Mouse (Mus musculus) erythroblast, embryonic 14.5 days (primary cell): ENCODE measurements around the gene Psmg3. TPM values are rescaled to one million over a fixed set of nuclear protein-coding genes. Genes with fewer than 3 reads are reported as not detected.
A peak's percentile ranks its signal among the peaks of the same experiment; 100 is the strongest.

Experiments used
- H3K27me3 ChIP-seq: 2 replicates; pipeline ENCODE4 v1.6.1; 2012; ENCODE audit warnings: inconsistent platforms; ENCODE audit not compliant: control insufficient read depth
- H3K36me3 ChIP-seq: 2 replicates; pipeline ENCODE4 v1.6.1; 2012; ENCODE audit warnings: mild to moderate bottlenecking, inconsistent platforms; ENCODE audit not compliant: control insufficient read depth
- H3K4me1 ChIP-seq: 2 replicates; pipeline ENCODE4 v1.6.1; 2012; ENCODE audit warnings: inconsistent platforms; ENCODE audit not compliant: control insufficient read depth
- H3K4me3 ChIP-seq: replicated peaks from 2 replicates; pipeline ENCODE3; 2012; ENCODE audit warnings: moderate library complexity, mild to moderate bottlenecking, inconsistent platforms
- H3K9me3 ChIP-seq: 2 replicates; pipeline ENCODE4 v1.6.1; 2012; ENCODE audit warnings: low read length, inconsistent platforms, mixed read lengths; ENCODE audit not compliant: control insufficient read depth
- GATA1 ChIP-seq: IDR thresholded peaks from 2 replicates; pipeline ENCODE4 v1.6.1; 2012; ENCODE audit warnings: low read length, inconsistent platforms, mixed read lengths
- TAL1 ChIP-seq: IDR thresholded peaks from 3 replicates; pipeline ENCODE4 v1.6.1; 2012; ENCODE audit warnings: low read length, inconsistent platforms, mixed read lengths
- polyA plus RNA-seq: library from polyadenylated mRNA; stranded (reverse); fragments of >175 nt; gene quantifications from 2 replicates; pipeline ENCODE4 v1.2.3, GENCODE M21; 2012

Gene Psmg3
- polyA plus RNA-seq, 1 experiment = 2.7 TPM

DNA sequence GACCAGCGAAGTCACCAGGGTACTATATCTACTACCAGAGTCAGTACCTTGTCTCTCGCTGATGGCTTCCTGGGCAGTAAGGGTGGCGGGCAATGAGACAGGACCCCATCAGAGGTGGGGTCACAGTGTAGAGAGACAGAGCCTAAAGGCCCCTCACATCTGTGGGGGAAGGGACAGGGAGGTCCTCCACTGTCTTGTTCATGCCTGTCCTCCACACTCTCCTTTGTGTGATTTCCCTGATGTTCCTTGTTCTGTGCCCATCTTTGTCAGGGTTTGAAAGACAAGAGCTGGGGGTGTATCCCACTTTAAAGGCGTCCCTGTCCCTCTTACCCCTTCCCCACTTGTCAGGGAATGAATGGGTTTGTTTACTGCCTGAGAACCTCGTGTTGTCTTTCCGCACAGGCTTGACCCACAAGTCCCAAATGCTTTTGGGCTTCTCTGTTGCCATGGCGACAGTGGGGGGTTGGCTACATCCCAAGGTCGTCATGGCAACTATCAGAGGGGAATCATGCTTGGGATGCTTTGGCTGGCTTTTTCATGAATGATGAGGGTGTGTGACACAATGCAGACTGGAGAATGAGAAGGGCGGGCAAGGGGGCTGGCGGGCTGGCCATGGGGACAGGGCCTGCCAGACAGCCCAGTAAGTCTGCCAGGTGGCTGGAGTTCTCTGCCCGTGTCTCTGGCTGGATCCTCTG is 29.1 kb downstream of the Psmg3 start:
- peaks cover 100% of the 10 kb centered on the region for H3K36me3 ChIP-seq
- no peaks in the 10 kb centered on the region for H3K27me3 ChIP-seq
- peak; percentile 33; the same call in 1 of the 2 replicates for TF ChIP-seq GATA1
- no peak for TF ChIP-seq TAL1
- H3K9me3 ChIP-seq = no peaks in the 10 kb centered on the region
- peak overlapping the region; percentile 7 for H3K4me3 ChIP-seq
- peaks cover 95% of the 10 kb centered on the region for H3K4me1 ChIP-seq

DNA sequence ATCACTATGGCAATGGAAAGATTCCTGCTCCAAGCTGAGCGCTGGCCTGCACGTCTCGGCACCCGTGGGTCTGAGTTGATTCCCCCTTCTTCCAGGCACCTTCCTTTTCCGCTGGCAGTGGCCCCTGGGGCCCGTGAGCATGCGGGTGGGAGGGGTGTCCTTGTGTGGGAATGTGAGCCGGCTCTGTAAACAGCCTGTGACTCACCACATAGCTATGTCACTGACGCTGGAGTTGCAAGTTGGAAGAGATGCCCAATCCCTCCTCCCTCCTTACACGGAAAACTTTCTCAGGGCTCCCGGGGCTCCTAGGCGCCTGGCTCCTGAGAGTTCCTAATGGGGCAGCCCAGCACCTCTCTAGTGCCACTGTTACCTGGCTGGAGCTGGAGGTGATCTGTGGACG is 29.8 kb downstream of the Psmg3 start:
- peak overlapping the region; percentile 15 for H3K4me3 ChIP-seq
- H3K9me3 ChIP-seq = no peaks in the 10 kb centered on the region
- peaks cover 94% of the 10 kb centered on the region for H3K4me1 ChIP-seq
- no peaks in the 10 kb centered on the region for H3K27me3 ChIP-seq
- peaks cover 100% of the 10 kb centered on the region for H3K36me3 ChIP-seq
- TF ChIP-seq TAL1 (no peak), GATA1 (no peak)

DNA sequence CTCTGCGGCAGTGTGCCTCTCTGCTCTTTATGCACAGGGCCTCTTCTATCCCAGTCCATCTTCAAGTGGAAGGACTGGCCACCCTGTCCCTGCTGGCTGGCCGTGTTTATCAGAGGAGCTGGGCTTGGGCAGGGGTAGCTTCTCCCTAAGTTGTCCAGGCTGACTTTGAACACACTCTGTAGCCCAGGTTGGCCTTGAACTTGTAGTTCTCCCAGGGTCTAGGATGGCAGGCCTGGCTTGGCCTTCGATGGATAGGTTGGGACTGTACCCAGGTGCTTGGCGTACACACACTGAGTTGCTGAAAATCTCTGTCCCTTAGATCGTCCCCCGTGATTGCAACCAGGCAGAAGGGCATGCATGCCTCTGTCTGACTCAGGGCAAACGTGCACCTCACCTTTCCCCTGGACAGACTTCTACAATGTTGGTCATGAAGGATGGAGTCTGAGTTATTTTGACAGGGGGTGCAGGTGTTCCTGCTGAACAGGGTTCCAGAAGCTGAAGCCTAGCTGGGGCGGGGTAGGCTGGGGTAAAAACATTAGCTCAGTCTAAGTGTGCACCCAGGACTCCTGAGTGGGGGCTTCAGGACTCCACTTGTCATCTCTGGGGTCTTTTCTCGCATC is 30.6 kb downstream of the Psmg3 start:
- H3K36me3 ChIP-seq = peaks cover 92% of the 10 kb centered on the region
- TF ChIP-seq GATA1 = no peak
- TF ChIP-seq TAL1 = no peak
- no peaks in the 10 kb centered on the region for H3K9me3 ChIP-seq
- H3K4me3 ChIP-seq = peak overlapping the region; percentile 88
- H3K27me3 ChIP-seq = no peaks in the 10 kb centered on the region
- H3K4me1 ChIP-seq = peaks cover 89% of the 10 kb centered on the region

DNA sequence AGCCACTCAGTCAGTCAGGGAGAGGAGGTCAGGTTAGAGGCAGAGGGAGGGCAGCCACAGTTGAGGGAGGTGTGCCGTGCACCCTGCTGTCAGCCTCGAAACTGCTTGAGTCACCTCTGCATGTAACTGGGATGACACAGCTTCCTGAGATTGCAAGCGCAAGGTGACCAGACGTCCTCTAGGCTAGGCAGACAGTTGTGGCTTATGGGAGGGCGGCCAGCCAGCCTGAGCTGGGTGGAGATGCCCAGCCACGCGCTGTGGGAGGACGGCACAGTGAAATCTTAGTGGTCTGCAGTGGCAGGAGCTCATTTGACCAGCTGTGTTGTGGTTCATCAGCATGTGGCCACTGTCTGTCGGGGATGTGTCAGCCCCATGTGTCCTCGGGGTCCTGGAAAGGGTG is 31.7 kb downstream of the Psmg3 start:
- H3K36me3 ChIP-seq = peaks cover 80% of the 10 kb centered on the region
- no peak for TF ChIP-seq TAL1
- no peak for TF ChIP-seq GATA1
- no peaks in the 10 kb centered on the region for H3K27me3 ChIP-seq
- no peaks in the 10 kb centered on the region for H3K9me3 ChIP-seq
- peak overlapping the region; percentile 88 for H3K4me3 ChIP-seq
- H3K4me1 ChIP-seq = peaks cover 88% of the 10 kb centered on the region

DNA sequence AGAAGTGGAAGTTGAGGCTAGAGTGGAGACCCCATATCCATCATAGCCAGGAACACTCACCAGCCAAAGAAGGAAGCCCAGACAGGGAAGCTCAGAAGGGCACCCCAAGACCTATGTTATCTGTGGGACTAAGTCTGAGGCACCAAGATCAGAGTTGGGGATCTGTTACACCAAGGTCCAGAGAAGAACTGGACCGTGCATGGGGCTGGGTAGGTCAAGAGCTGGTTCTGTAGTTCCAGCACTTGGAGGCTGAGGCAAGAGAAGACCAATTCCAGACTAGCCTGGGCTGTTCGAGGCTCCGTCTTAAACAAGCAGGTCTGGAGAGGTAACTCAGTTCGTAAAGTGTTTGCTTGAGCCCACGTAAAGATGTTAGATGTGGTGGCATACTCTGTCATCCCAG is 32.5 kb downstream of the Psmg3 start:
- peaks cover 72% of the 10 kb centered on the region for H3K36me3 ChIP-seq
- H3K9me3 ChIP-seq = no peaks in the 10 kb centered on the region
- TF ChIP-seq TAL1 (no peak), GATA1 (no peak)
- H3K4me1 ChIP-seq = peaks cover 89% of the 10 kb centered on the region
- peak overlapping the region; percentile 88 for H3K4me3 ChIP-seq
- no peaks in the 10 kb centered on the region for H3K27me3 ChIP-seq

DNA sequence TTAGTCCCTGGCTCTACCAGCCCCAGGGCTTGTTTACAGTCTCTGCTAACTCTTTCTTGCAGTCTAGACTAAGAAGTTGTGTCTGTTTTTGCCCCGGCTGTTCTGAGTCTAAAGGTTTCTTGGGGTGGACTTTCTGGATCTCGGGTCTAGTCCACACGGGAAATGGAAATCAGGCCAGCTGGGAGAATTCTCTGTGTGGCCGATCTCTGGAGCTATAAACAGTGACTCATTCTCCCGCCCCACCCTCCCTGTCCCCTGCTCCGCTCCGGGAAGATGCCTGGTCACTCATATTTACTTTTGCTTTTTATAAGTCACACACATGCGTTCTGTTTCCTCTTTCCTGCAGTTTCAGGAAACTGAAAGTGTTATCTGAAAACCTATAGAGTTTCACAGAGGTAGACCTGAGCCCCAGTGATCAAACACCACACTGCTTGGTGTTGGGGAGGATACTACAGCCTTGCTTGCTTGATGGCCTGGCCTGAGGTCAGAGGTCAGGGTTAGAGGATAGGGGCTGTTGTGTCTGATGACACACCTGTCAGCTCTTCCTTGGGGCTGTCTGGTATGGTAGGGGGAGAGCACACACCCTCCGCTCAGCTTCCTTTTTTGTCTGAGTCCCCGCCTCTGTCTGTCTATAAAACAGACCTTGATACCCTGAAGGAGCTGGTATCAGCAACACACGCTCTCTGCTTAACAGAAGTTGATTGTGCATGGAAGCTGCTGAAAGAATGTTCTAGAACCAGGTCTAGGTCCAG is 33.2 kb downstream of the Psmg3 start:
- H3K4me1 ChIP-seq = peaks cover 84% of the 10 kb centered on the region
- peaks cover 66% of the 10 kb centered on the region for H3K36me3 ChIP-seq

DNA sequence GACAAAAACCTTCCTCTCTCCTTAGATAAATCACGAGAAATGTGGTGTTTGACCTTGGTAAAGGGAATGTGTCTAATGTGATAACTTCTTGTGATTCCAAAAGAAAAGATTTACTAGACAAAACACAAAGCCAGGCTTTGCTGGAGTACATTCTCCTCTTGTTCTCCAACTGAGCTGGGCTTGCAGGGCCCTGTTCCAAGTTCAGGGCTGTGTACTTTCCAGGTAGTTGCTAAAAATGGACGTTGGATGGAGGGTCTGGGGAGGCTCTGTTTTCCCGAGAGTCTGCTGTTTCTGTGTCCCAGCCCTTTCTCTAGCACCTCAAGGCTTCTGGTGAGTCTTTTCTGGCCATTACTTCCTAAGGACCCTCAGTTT is 33.7 kb downstream of the Psmg3 start:
- TF ChIP-seq TAL1 = no peak
- no peak for TF ChIP-seq GATA1
- Histone ChIP-seq H3K9me3 (no peaks in the 10 kb centered on the region), H3K4me3 (peak overlapping the region; percentile 88), H3K27me3 (no peaks in the 10 kb centered on the region), H3K36me3 (peaks cover 60% of the 10 kb centered on the region), H3K4me1 (peaks cover 80% of the 10 kb centered on the region)

More for the DNA sequence above, 33.2 kb downstream of the Psmg3 start:
- Histone ChIP-seq H3K9me3 (no peaks in the 10 kb centered on the region), H3K4me3 (peak overlapping the region; percentile 88), H3K27me3 (no peaks in the 10 kb centered on the region)
- TF ChIP-seq TAL1 (no peak), GATA1 (no peak)

DNA sequence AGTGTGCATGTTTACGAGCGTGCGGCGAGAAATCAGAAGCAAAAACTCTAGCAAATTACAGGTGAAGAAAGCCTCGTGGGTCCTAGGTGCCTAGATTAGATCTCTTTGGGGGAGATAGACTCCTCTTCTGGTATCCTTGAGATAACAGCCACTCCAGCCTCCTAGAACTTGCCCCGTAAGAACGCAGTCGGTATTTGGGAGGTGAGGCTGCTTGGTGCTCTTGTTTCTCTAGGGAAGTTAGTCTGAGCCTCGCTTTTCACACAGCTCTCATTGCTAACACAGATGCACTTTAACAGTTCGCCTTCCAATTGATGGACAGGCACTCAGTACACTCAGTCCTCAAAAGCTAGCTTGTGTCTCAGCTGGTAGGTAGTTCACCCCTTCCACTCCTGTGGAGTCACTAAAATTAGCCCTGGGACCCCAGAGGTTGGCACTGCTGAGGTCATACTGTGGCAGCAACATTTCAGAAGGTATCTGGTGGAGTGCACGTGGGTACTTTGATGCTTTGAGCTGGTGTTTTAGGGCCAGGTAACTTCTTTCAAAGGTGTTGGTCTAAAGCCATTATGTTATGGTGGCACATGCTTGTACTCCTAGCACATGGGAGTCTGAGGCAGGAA is 34.4 kb downstream of the Psmg3 start:
- Histone ChIP-seq H3K27me3 (no peaks in the 10 kb centered on the region), H3K4me1 (peaks cover 80% of the 10 kb centered on the region), H3K4me3 (peak overlapping the region; percentile 88), H3K9me3 (no peaks in the 10 kb centered on the region), H3K36me3 (peaks cover 53% of the 10 kb centered on the region)
- no peak for TF ChIP-seq TAL1
- TF ChIP-seq GATA1 = peak; percentile 60; the same call in 1 of the 2 replicates
